ENCODE assay signal across 8 mouse cellular contexts in the genomic region with DNA sequence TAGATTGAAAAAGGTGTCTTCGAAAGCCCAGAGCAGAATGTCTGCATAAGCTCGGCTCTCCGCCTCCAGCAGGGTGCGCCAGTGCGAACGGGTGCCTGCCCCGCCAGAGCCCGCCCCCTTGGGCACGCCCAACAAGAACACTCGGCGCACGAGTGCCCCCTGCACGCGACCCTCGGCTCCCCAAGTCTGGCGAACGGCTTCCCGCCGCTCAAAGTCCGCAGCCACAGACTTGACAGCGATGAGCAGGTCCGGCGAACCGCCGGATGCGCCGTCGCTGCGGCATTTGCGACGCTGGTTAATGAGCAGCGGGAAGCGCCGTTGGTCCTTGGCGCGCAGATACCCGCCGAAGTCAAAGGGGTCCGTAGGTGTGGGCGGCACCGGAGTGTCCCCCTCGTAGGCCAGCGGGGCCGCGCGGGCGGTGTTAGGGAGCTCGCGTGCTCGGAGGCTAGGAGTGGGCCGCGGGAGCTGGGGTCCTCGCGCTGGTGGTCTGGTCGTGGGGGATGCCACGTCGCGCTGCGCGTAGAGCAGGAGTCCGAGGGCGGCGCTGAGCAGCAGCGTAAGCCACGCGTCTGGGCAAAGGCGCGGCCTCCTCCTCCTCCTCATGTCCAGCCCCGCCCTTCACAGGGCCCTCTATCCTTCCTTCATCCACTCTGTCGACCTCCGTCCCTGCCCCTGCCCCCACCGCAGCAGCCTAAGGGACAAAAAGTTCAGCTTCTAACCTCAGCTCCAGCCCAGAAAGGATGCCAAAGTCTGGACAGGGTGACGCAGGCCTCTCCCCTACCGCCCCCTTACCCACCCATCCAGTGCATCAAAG. TPM values are rescaled to one million over a fixed set of nuclear protein-coding genes. Genes with fewer than 3 reads are reported as not detected.
A peak's percentile ranks its signal among the peaks of the same experiment; 100 is the strongest.
DNase-seq lines count a peak whose midpoint lies in the region; ATAC-seq and TF ChIP-seq lines count a peak whose summit lies in the region.

No protein-coding gene starts in this region.

- DNase-seq in A20 (ENCODE audit: low read depth, low spot score): peak; percentile 95
- peak; percentile 94 for DNase-seq in embryonic facial prominence, embryonic 14.5 days (ENCODE audit: low spot score)
- peak; percentile 85 for DNase-seq in heart, adult 8-10 months (ENCODE audit: low spot score)
- DNase-seq in kidney, adult 9 months: peak; percentile 86
- DNase-seq in limb, embryonic 14.5 days (ENCODE audit: low spot score): peak; percentile 90
- DNase-seq in spleen, postnatal 10 days (ENCODE audit: low spot score in 2 of 2): peak; percentile 88 to 96

- no peaks in the 10 kb centered on the region for H3K9me3 ChIP-seq in embryonic facial prominence, embryonic 14.5 days (ENCODE audit: control insufficient read depth, low read length)
- H3K9me3 ChIP-seq in limb, embryonic 14.5 days (ENCODE audit: control insufficient read depth, low read length): no peaks in the 10 kb centered on the region
- H3K9me3 ChIP-seq in midbrain, embryonic 16.5 days (replicated peaks; ENCODE audit: control insufficient read depth, low read length, poor library complexity, severe bottlenecking): no peaks in the 10 kb centered on the region

- peaks cover 42% of the 10 kb centered on the region for H3K36me3 ChIP-seq in embryonic facial prominence, embryonic 14.5 days (ENCODE audit: control insufficient read depth, insufficient read depth, low read length)
- H3K36me3 ChIP-seq in limb, embryonic 14.5 days (ENCODE audit: control insufficient read depth, insufficient read depth, low read length): peaks cover 43% of the 10 kb centered on the region
- H3K36me3 ChIP-seq in midbrain, embryonic 16.5 days (ENCODE audit: control insufficient read depth, insufficient read depth, low read length): peaks cover 20% of the 10 kb centered on the region

- peak overlapping the region; percentile 22; the same call in 1 of the 2 replicates for H3K27ac ChIP-seq in bone marrow, adult 2 months (ENCODE audit: control insufficient read depth, insufficient read depth, low read depth, low read length, poor library complexity)
- peak overlapping the region; percentile 93 for H3K27ac ChIP-seq in embryonic facial prominence, embryonic 14.5 days (replicated peaks; ENCODE audit: low read depth, low read length)
- H3K27ac ChIP-seq in limb, embryonic 14.5 days (replicated peaks; ENCODE audit: low read depth, low read length): peak overlapping the region; percentile 91
- peak overlapping the region; percentile 56 for H3K27ac ChIP-seq in midbrain, embryonic 16.5 days (ENCODE audit: low read length)

- TF ChIP-seq POLR2A in bone marrow, adult 2 months (IDR thresholded peaks at IDR 0.05; ENCODE audit: borderline replicate concordance, control insufficient read depth, low read depth, low read length): no peak; the same call in 1 of the 2 replicates
- 0 out of 2 replicates have a peak, but pooled peaks have one; percentile 29 for TF ChIP-seq POLR2A in limb, embryonic 14.5 days (IDR thresholded peaks at IDR 0.05; ENCODE audit: borderline replicate concordance, extremely low read depth, insufficient read depth, insufficient read length)

- peaks cover under 1% of the 10 kb centered on the region for H3K4me1 ChIP-seq in bone marrow, adult 2 months (ENCODE audit: control insufficient read depth, insufficient read depth, low read length)
- H3K4me1 ChIP-seq in embryonic facial prominence, embryonic 14.5 days (ENCODE audit: control insufficient read depth, insufficient read depth, low read length): peaks cover 13% of the 10 kb centered on the region
- peaks cover 20% of the 10 kb centered on the region for H3K4me1 ChIP-seq in limb, embryonic 14.5 days (ENCODE audit: control insufficient read depth, insufficient read depth, low read length)
- H3K4me1 ChIP-seq in midbrain, embryonic 16.5 days (ENCODE audit: control insufficient read depth, insufficient read depth, low read length): peaks cover 12% of the 10 kb centered on the region

- ATAC-seq in embryonic facial prominence, embryonic 14.5 days (ENCODE audit: low read depth): peak; percentile 89
- peak; percentile 88 for ATAC-seq in limb, embryonic 14.5 days (ENCODE audit: low FRiP score, low read depth)
- peak; percentile 82 for ATAC-seq in midbrain, embryonic 16.5 days

- peak overlapping the region; percentile 79 for H3K9ac ChIP-seq in embryonic facial prominence, embryonic 14.5 days (ENCODE audit: low read depth, low read length)
- H3K9ac ChIP-seq in limb, embryonic 14.5 days (ENCODE audit: low read depth, low read length, severe bottlenecking): peak overlapping the region; percentile 83
- H3K9ac ChIP-seq in midbrain, embryonic 16.5 days (ENCODE audit: low read depth, low read length): peak overlapping the region; percentile 86

- H3K27me3 ChIP-seq in embryonic facial prominence, embryonic 14.5 days (replicated peaks; ENCODE audit: control insufficient read depth, insufficient read depth, low read length): peaks cover 29% of the 10 kb centered on the region
- H3K27me3 ChIP-seq in limb, embryonic 14.5 days (ENCODE audit: control insufficient read depth, insufficient read depth, low read length): peaks cover 23% of the 10 kb centered on the region
- peaks cover 31% of the 10 kb centered on the region for H3K27me3 ChIP-seq in midbrain, embryonic 16.5 days (ENCODE audit: control insufficient read depth, insufficient read depth, low read depth, low read length)

- peak; percentile 83 for TF ChIP-seq CTCF in bone marrow, adult 2 months (IDR thresholded peaks at IDR 0.05; ENCODE audit: control insufficient read depth, insufficient read depth, low read length)

- H3K4me2 ChIP-seq in embryonic facial prominence, embryonic 14.5 days (ENCODE audit: low read depth, low read length): peak overlapping the region; percentile 92
- H3K4me2 ChIP-seq in limb, embryonic 14.5 days (replicated peaks; ENCODE audit: low read depth, low read length, severe bottlenecking): peak overlapping the region; percentile 83
- H3K4me2 ChIP-seq in midbrain, embryonic 16.5 days (ENCODE audit: low read length): peak overlapping the region; percentile 93

- under 1% methylated on average over 74 of the region's 74 CpGs for WGBS in bone marrow, adult 2 months
- WGBS in embryonic facial prominence, embryonic 14.5 days: 0% methylated on average over 30 of the region's 74 CpGs
- under 1% methylated on average over 44 of the region's 74 CpGs for WGBS in limb, embryonic 14.5 days
- under 1% methylated on average over 73 of the region's 74 CpGs for WGBS in midbrain, embryonic 16.5 days

- peak overlapping the region; percentile 58 for H3K4me3 ChIP-seq in bone marrow, adult 2 months (replicated peaks; ENCODE audit: control insufficient read depth, low read depth, low read length)
- H3K4me3 ChIP-seq in embryonic facial prominence, embryonic 14.5 days (ENCODE audit: low read depth, low read length): peak overlapping the region; percentile 64
- H3K4me3 ChIP-seq in limb, embryonic 14.5 days (replicated peaks; ENCODE audit: low read length): peak overlapping the region; percentile 65
- peak overlapping the region; percentile 60 for H3K4me3 ChIP-seq in midbrain, embryonic 16.5 days (ENCODE audit: low read depth, low read length)

RNA-seq across cellular contexts. Expression of a gene that starts 0.6 kb away (rescaled TPM):
- 0.82 TPM in 1 of 2 replicates, not detected in the other for polyA plus RNA-seq in bone marrow, adult 2 months (2011; ENCODE audit: insufficient read depth, insufficient read length, low replicate concordance, missing spikeins)
- 37.0 and 42.8 TPM in 2 replicates for polyA plus RNA-seq in embryonic facial prominence, embryonic 14.5 days (2014; fragmentation: Nextera tagmentation; extraction: Ambion mirVana)
- total RNA-seq in heart, adult 8-10 months (2022): 1 to 10 TPM; 2.5 to 3.8 (median 3.4) TPM
- polyA plus RNA-seq in limb, embryonic 14.5 days (2012; rRNA removed): 40.8 and 52.7 TPM in 2 replicates
- polyA plus RNA-seq in limb, embryonic 14.5 days (2014; fragmentation: Nextera tagmentation; extraction: Ambion mirVana): 38.9 and 42.9 TPM in 2 replicates
- polyA plus RNA-seq in midbrain, embryonic 16.5 days (2015; fragmentation: Nextera tagmentation; extraction: Ambion mirVana): 5.8 and 8.9 TPM in 2 replicates

RNA-seq across cellular contexts. Expression of a gene that starts 10.1 kb away (rescaled TPM):
- polyA plus RNA-seq in bone marrow, adult 2 months (2011; ENCODE audit: insufficient read depth, insufficient read length, low replicate concordance, missing spikeins): 11.3 and 12.0 TPM in 2 replicates
- polyA plus RNA-seq in embryonic facial prominence, embryonic 14.5 days (2014; fragmentation: Nextera tagmentation; extraction: Ambion mirVana): 21.1 and 23.3 TPM in 2 replicates
- total RNA-seq in heart, adult 8-10 months (2022): 1 to 10 TPM; 3.7 to 5.7 (median 5.2) TPM
- 12.8 and 13.6 TPM in 2 replicates for polyA plus RNA-seq in limb, embryonic 14.5 days (2012; rRNA removed)
- polyA plus RNA-seq in limb, embryonic 14.5 days (2014; fragmentation: Nextera tagmentation; extraction: Ambion mirVana): 26.2 and 26.3 TPM in 2 replicates
- 12.8 and 14.0 TPM in 2 replicates for polyA plus RNA-seq in midbrain, embryonic 16.5 days (2015; fragmentation: Nextera tagmentation; extraction: Ambion mirVana)

RNA-seq across cellular contexts. Expression of a gene that starts 10.1 kb away (rescaled TPM):
- 0.50 and 3.7 TPM in 2 replicates for polyA plus RNA-seq in bone marrow, adult 2 months (2011; ENCODE audit: insufficient read depth, insufficient read length, low replicate concordance, missing spikeins)
- polyA plus RNA-seq in embryonic facial prominence, embryonic 14.5 days (2014; fragmentation: Nextera tagmentation; extraction: Ambion mirVana): 2.9 and 3.2 TPM in 2 replicates
- 1 to 10 TPM; 2.0 to 2.6 (median 2.5) TPM for total RNA-seq in heart, adult 8-10 months (2022)
- 4.0 and 5.6 TPM in 2 replicates for polyA plus RNA-seq in limb, embryonic 14.5 days (2012; rRNA removed)
- polyA plus RNA-seq in limb, embryonic 14.5 days (2014; fragmentation: Nextera tagmentation; extraction: Ambion mirVana): 2.9 and 3.7 TPM in 2 replicates
- 0.82 and 1.1 TPM in 2 replicates for polyA plus RNA-seq in midbrain, embryonic 16.5 days (2015; fragmentation: Nextera tagmentation; extraction: Ambion mirVana)

RNA-seq across cellular contexts. Expression of a gene that starts 15.2 kb away (rescaled TPM):
- 0.95 TPM in 1 of 2 replicates, not detected in the other for polyA plus RNA-seq in bone marrow, adult 2 months (2011; ENCODE audit: insufficient read depth, insufficient read length, low replicate concordance, missing spikeins)
- 0.38 and 0.49 TPM in 2 replicates for polyA plus RNA-seq in embryonic facial prominence, embryonic 14.5 days (2014; fragmentation: Nextera tagmentation; extraction: Ambion mirVana)
- total RNA-seq in heart, adult 8-10 months (2022): 1 to 10 TPM; 3.3 to 5.0 (median 4.5) TPM
- polyA plus RNA-seq in limb, embryonic 14.5 days (2012; rRNA removed): 0.47 and 0.62 TPM in 2 replicates
- polyA plus RNA-seq in limb, embryonic 14.5 days (2014; fragmentation: Nextera tagmentation; extraction: Ambion mirVana): 0.14 TPM in 1 of 2 replicates, not detected in the other
- 0.35 and 0.40 TPM in 2 replicates for polyA plus RNA-seq in midbrain, embryonic 16.5 days (2015; fragmentation: Nextera tagmentation; extraction: Ambion mirVana)

RNA-seq across cellular contexts. Expression of a gene that starts 21.6 kb away (rescaled TPM):
- polyA plus RNA-seq in bone marrow, adult 2 months (2011; ENCODE audit: insufficient read depth, insufficient read length, low replicate concordance, missing spikeins): 0.70 TPM in 1 of 2 replicates, not detected in the other
- polyA plus RNA-seq in embryonic facial prominence, embryonic 14.5 days (2014; fragmentation: Nextera tagmentation; extraction: Ambion mirVana): 5.3 and 5.4 TPM in 2 replicates
- 10 to 100 TPM; 23.7 to 28.3 (median 27.1) TPM for total RNA-seq in heart, adult 8-10 months (2022)
- 2.0 and 2.3 TPM in 2 replicates for polyA plus RNA-seq in limb, embryonic 14.5 days (2012; rRNA removed)
- polyA plus RNA-seq in limb, embryonic 14.5 days (2014; fragmentation: Nextera tagmentation; extraction: Ambion mirVana): 2.3 and 3.3 TPM in 2 replicates
- 4.5 and 4.7 TPM in 2 replicates for polyA plus RNA-seq in midbrain, embryonic 16.5 days (2015; fragmentation: Nextera tagmentation; extraction: Ambion mirVana)

Comparison
In these comparisons a context has a peak if more than half of its experiments do, and no peak if none do; other contexts are left out.
1. Peak in every context shown above with its lines: DNase-seq, ATAC-seq, H3K4me3 ChIP-seq and H3K27ac ChIP-seq.
2. H3K27ac ChIP-seq: peak in every context shown above with its lines; median percentile 93 in embryonic facial prominence, embryonic 14.5 days; 91 in limb, embryonic 14.5 days; 56 in midbrain, embryonic 16.5 days; 22 in bone marrow, adult 2 months.